8 mouse cellular contexts compared by ENCODE assay signal in the genomic region with DNA sequence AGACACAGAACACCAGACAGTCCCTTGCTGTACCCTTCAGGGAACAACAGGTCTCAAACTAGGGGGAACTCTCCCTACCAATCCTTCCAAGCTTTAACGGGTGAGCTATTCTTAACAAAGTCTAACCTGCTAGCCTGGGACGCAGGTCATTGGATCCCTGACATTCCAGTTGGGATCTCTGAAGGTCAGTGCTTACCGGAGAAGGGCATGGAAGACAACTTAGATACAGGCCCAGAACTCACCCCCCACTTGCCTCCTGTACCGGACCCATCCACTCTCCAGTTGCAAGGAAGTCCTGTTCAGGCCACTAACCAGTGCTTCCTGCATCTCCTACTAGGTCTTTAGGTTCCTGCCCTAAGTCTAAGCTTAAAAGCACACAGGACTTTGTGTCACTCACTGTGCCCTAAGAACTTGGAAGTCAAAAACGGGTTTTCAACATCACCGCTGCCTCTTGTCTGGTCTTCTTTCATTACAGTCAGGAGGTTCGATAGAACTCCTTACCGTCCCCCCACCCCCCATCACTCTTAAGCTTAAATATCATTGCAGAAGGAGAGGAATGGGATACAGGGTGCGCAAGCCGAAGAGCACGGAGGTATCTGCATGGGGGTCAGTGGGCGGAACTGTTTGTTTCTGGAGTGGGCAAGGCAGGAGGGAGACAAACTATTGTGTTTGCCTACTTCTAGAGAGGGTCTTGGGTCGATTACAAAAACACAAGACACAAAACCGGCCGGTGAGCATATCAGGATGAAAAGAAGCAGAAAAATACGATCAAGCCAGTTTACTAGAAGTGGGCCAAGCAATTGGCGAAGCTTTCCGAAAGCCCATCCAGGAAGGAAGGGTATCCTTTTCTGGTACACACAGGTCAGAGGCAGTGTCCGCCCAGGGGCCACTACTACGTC. TPM values are rescaled to one million over a fixed set of nuclear protein-coding genes. Genes with fewer than 3 reads are reported as not detected.
A peak's percentile ranks its signal among the peaks of the same experiment; 100 is the strongest.
DNase-seq lines count a peak whose midpoint lies in the region; ATAC-seq and TF ChIP-seq lines count a peak whose summit lies in the region.

No protein-coding gene starts in this region.

- H3K27me3 ChIP-seq in heart, embryonic 15.5 days, result peaks cover 4% of the 10 kb centered on the region; the same call in 1 of the 2 replicates
- H3K27me3 ChIP-seq in heart, postnatal 0 days (ENCODE audit: control insufficient read depth, insufficient read depth, low read length), result no peaks in the 10 kb centered on the region

- peaks cover 21% of the 10 kb centered on the region for H3K79me2 ChIP-seq in macrophage (ENCODE audit: inconsistent target)

- in situ Hi-C loops in ES-E14 (cut with MboI; ENCODE audit: low sequenced_read_pairs in 2 of 2, unreplicated experiment in 2 of 2), result no loop called here

- H3K4me1 ChIP-seq in heart, embryonic 15.5 days (replicated peaks), result peaks cover 44% of the 10 kb centered on the region
- peaks cover 4 to 29% of the 10 kb centered on the region in 2 experiments for H3K4me1 ChIP-seq in ES-E14 (ENCODE audit: control insufficient read depth in 2 of 2, insufficient read depth in 2 of 2, low read length in 2 of 2, poor library complexity in 1 of 2)
- peaks cover 22% of the 10 kb centered on the region for H3K4me1 ChIP-seq in heart, postnatal 0 days (ENCODE audit: control insufficient read depth, insufficient read depth)

- TF ChIP-seq EP300 in heart, postnatal 0 days (IDR thresholded peaks at IDR 0.05; ENCODE audit: low read depth), result no peak

- H3K9me3 ChIP-seq in heart, embryonic 15.5 days (replicated peaks), result no peaks in the 10 kb centered on the region
- no peaks in the 10 kb centered on the region for H3K9me3 ChIP-seq in ES-E14 (ENCODE audit: control insufficient read depth, insufficient read depth, low read depth, low read length)
- no peaks in the 10 kb centered on the region for H3K9me3 ChIP-seq in heart, postnatal 0 days (replicated peaks; ENCODE audit: control insufficient read depth, low read length)

- intact Hi-C loops in heart, postnatal 10 days (cut with DNase I), result no loop called here

- WGBS in heart, embryonic 15.5 days, result 52% methylated on average over 20 of the region's 20 CpGs
- WGBS in heart, postnatal 0 days, result 62% methylated on average over 20 of the region's 20 CpGs
- 63% methylated on average over 20 of the region's 20 CpGs for WGBS in macrophage (ENCODE audit: missing documents)

- peak overlapping the region; percentile 90 for H3K4me2 ChIP-seq in heart, embryonic 15.5 days
- H3K4me2 ChIP-seq in heart, postnatal 0 days (ENCODE audit: low read depth, low read length), result peak overlapping the region; percentile 96; the same call in 1 of the 2 replicates

- peak overlapping the region; percentile 83 for H3K4me3 ChIP-seq in heart, embryonic 15.5 days
- H3K4me3 ChIP-seq in ES-E14 (ENCODE audit: insufficient read depth in 1 of 2, low read depth in 1 of 2, low read length in 2 of 2, poor library complexity in 1 of 2, severe bottlenecking in 1 of 2) (peak overlapping the region; percentile 76 to 83), macrophage (ENCODE audit: inconsistent target) (peak overlapping the region; percentile 26)
- peak overlapping the region; percentile 81; the same call in 1 of the 2 replicates for H3K4me3 ChIP-seq in heart, postnatal 0 days (ENCODE audit: low read depth, low read length)

- H3K27ac ChIP-seq in heart, embryonic 15.5 days, result peak overlapping the region; percentile 96
- H3K27ac ChIP-seq in ES-E14 (ENCODE audit: insufficient read depth, low read depth, low read length, poor library complexity, severe bottlenecking), result peak overlapping the region; percentile 99
- H3K27ac ChIP-seq in heart, postnatal 0 days (ENCODE audit: low read depth), result peak overlapping the region; percentile 86; the same call in 1 of the 2 replicates
- peak overlapping the region; percentile 88 for H3K27ac ChIP-seq in macrophage

- DNase-seq in heart, postnatal 10 days, result no peak
- DNase-seq in ES-E14 (ENCODE audit: low read depth, low spot score), result no peak
- no peak for DNase-seq in heart, postnatal 0 days (ENCODE audit: low spot score)
- DNase-seq in gastrocnemius, adult 8-10 months (ENCODE audit: low spot score in 2 of 2), result no peak
- no peak for DNase-seq in layer of hippocampus, postnatal 14 days (ENCODE audit: low spot score in 2 of 2)
- DNase-seq in adrenal gland, adult 2 months, result no peak

- peak overlapping the region; percentile 92 for H3K9ac ChIP-seq in heart, embryonic 15.5 days
- H3K9ac ChIP-seq in ES-E14 (ENCODE audit: insufficient read depth, low read depth, low read length, poor library complexity, severe bottlenecking), result peak overlapping the region; percentile 97
- peak overlapping the region; percentile 3; the same call in 1 of the 2 replicates for H3K9ac ChIP-seq in heart, postnatal 0 days (replicated peaks; ENCODE audit: low read depth, low read length)

- no peak for ATAC-seq in heart, embryonic 15.5 days (replicated peaks; ENCODE audit: insufficient number of reproducible peaks, insufficient read depth, low FRiP score, low read depth)
- ATAC-seq in heart, postnatal 0 days (ENCODE audit: insufficient read depth, low read depth), result no peak

- no peak for TF ChIP-seq CTCF in heart, postnatal 0 days (IDR thresholded peaks at IDR 0.05; ENCODE audit: low read depth)

- H3K36me3 ChIP-seq in heart, embryonic 15.5 days, result no peaks in the 10 kb centered on the region
- H3K36me3 ChIP-seq in ES-E14 (ENCODE audit: control insufficient read depth, insufficient read depth, low read length, poor library complexity, severe bottlenecking) (peaks cover 2% of the 10 kb centered on the region; the same call in 1 of the 2 replicates), macrophage (ENCODE audit: inconsistent target) (no peaks in the 10 kb centered on the region)
- H3K36me3 ChIP-seq in heart, postnatal 0 days (replicated peaks; ENCODE audit: control insufficient read depth, insufficient read depth, low read length), result no peaks in the 10 kb centered on the region

TF ChIP-seq in ES-E14, 5 proteins besides CTCF, POLR2A, EP300 and RAD21:
- no peak for TF ChIP-seq CHD2 (IDR thresholded peaks at IDR 0.05; ENCODE audit: low read depth, low read length)
- TF ChIP-seq ZNF384 (IDR thresholded peaks at IDR 0.05; ENCODE audit: low read depth, low read length), result no peak
- TF ChIP-seq MAFK (IDR thresholded peaks at IDR 0.05; ENCODE audit: insufficient read depth, low read depth, low read length), result no peak
- no peak for TF ChIP-seq ZC3H11A (IDR thresholded peaks at IDR 0.05; ENCODE audit: borderline replicate concordance, low read depth, low read length)
- TF ChIP-seq HCFC1 (IDR thresholded peaks at IDR 0.05; ENCODE audit: borderline replicate concordance, insufficient read depth, low read length), result no peak

RNA-seq across cellular contexts. Expression of a gene that starts 2.0 kb away (rescaled TPM):
- 95.0 and 152 TPM in 2 replicates for polyA plus RNA-seq in heart, embryonic 15.5 days (2015; fragmentation: Nextera tagmentation; extraction: Ambion mirVana)
- total RNA-seq in heart, postnatal 10 days (2021), result 10 to 100 TPM; 42.5 to 47.3 TPM
- 142 and 175 TPM in 2 replicates for total RNA-seq in ES-E14 (2012; rRNA removed)
- 108 TPM in 2 replicates for total RNA-seq in heart, postnatal 0 days (2014; rRNA removed; ENCODE audit: low replicate concordance)
- polyA plus RNA-seq in heart, postnatal 0 days (2015; fragmentation: Nextera tagmentation; extraction: Ambion mirVana), result 56.7 and 59.7 TPM in 2 replicates
- 100 to 1,000 TPM in 3 of 26 experiments, 10 to 100 TPM in 23; 28.3 to 118 (median 66.0) TPM for total RNA-seq in macrophage (2018; cell fraction: chromatin; rRNA removed)
- 100 to 1,000 TPM; 322 to 681 (median 467) TPM for total RNA-seq in macrophage (2018; cell fraction: cytosol; rRNA removed)
- total RNA-seq in macrophage (2018; cell fraction: nucleus; rRNA removed), result 100 to 1,000 TPM in 24 of 26 experiments, 10 to 100 TPM in 2; 62.1 to 302 (median 193) TPM
- polyA plus RNA-seq in macrophage (2018), result 300 to 634 TPM (median 423 TPM) in 3 replicates
- total RNA-seq in gastrocnemius, adult 8-10 months (2022), result 10 to 100 TPM; 27.6 to 34.9 (median 31.9) TPM
- total RNA-seq in layer of hippocampus, postnatal 14 days (2021), result 10 to 100 TPM; 31.3 to 32.7 TPM
- 10 to 100 TPM; 12.2 to 26.8 TPM for total RNA-seq in adrenal gland, adult 2 months (2021)
- polyA plus RNA-seq in adrenal gland, adult 2 months (2012; rRNA removed), result 38.9 and 44.2 TPM in 2 replicates

RNA-seq across cellular contexts. Expression of a gene that starts 11.2 kb away (rescaled TPM):
- polyA plus RNA-seq in heart, embryonic 15.5 days (2015; fragmentation: Nextera tagmentation; extraction: Ambion mirVana), result 14.5 and 23.0 TPM in 2 replicates
- total RNA-seq in heart, postnatal 10 days (2021), result 10 to 100 TPM; 10.2 to 11.2 TPM
- 6.8 and 9.2 TPM in 2 replicates for total RNA-seq in ES-E14 (2012; rRNA removed)
- 11.1 and 13.4 TPM in 2 replicates for total RNA-seq in heart, postnatal 0 days (2014; rRNA removed; ENCODE audit: low replicate concordance)
- polyA plus RNA-seq in heart, postnatal 0 days (2015; fragmentation: Nextera tagmentation; extraction: Ambion mirVana), result 18.5 and 20.1 TPM in 2 replicates
- total RNA-seq in macrophage (2018; cell fraction: chromatin; rRNA removed), result 10 to 100 TPM; 10.6 to 63.5 (median 31.3) TPM
- 100 to 1,000 TPM in 22 of 26 experiments, 10 to 100 TPM in 4; 81.5 to 158 (median 121) TPM for total RNA-seq in macrophage (2018; cell fraction: cytosol; rRNA removed)
- total RNA-seq in macrophage (2018; cell fraction: nucleus; rRNA removed), result 10 to 100 TPM; 19.4 to 92.0 (median 44.1) TPM
- 42.9 to 137 TPM (median 117 TPM) in 3 replicates for polyA plus RNA-seq in macrophage (2018)
- total RNA-seq in gastrocnemius, adult 8-10 months (2022), result 1 to 10 TPM; 1.7 to 3.9 (median 2.8) TPM
- 10 to 100 TPM; 65.6 to 65.9 TPM for total RNA-seq in layer of hippocampus, postnatal 14 days (2021)
- 10 to 100 TPM; 28.0 to 35.9 TPM for total RNA-seq in adrenal gland, adult 2 months (2021)
- 64.8 and 65.5 TPM in 2 replicates for polyA plus RNA-seq in adrenal gland, adult 2 months (2012; rRNA removed)

RNA-seq across cellular contexts. Expression of a gene that starts 33.1 kb away (rescaled TPM):
- 0.05 and 0.36 TPM in 2 replicates for polyA plus RNA-seq in heart, embryonic 15.5 days (2015; fragmentation: Nextera tagmentation; extraction: Ambion mirVana)
- total RNA-seq in heart, postnatal 10 days (2021), result under 1 TPM in 1 of 2 experiments, not detected in 1; 0.20 TPM
- 0.49 and 0.74 TPM in 2 replicates for total RNA-seq in ES-E14 (2012; rRNA removed)
- total RNA-seq in heart, postnatal 0 days (2014; rRNA removed; ENCODE audit: low replicate concordance), result not detected in 2 replicates
- polyA plus RNA-seq in heart, postnatal 0 days (2015; fragmentation: Nextera tagmentation; extraction: Ambion mirVana), result 0.03 TPM in 1 of 2 replicates, not detected in the other
- under 1 TPM in 1 of 26 experiments, not detected in 25; 0.56 TPM for total RNA-seq in macrophage (2018; cell fraction: chromatin; rRNA removed)
- not detected for total RNA-seq in macrophage (2018; cell fraction: cytosol; rRNA removed)
- total RNA-seq in macrophage (2018; cell fraction: nucleus; rRNA removed), result under 1 TPM in 2 of 26 experiments, not detected in 24; 0.24 to 0.27 TPM
- polyA plus RNA-seq in macrophage (2018), result not detected in 3 replicates
- total RNA-seq in gastrocnemius, adult 8-10 months (2022), result under 1 TPM in 1 of 4 experiments, not detected in 3; 0.11 TPM
- total RNA-seq in layer of hippocampus, postnatal 14 days (2021), result 10 to 100 TPM; 10.7 to 19.3 TPM
- total RNA-seq in adrenal gland, adult 2 months (2021), result 1 to 10 TPM; 5.5 to 9.0 TPM
- polyA plus RNA-seq in adrenal gland, adult 2 months (2012; rRNA removed), result 0.08 and 0.31 TPM in 2 replicates

Comparison
In these comparisons a context has a peak if more than half of its experiments do, and no peak if none do; other contexts are left out.
1. H3K4me3 ChIP-seq: peak in every context shown above with its lines; median percentile 83 in heart, embryonic 15.5 days; 81 in heart, postnatal 0 days; 80 in ES-E14; 26 in macrophage.
2. H3K9ac ChIP-seq: peak in every context shown above with its lines; median percentile 97 in ES-E14; 92 in heart, embryonic 15.5 days; 3 in heart, postnatal 0 days.